Mouse (Mus musculus) leukemia stem cell, adult 10-12 weeks (primary cell): ENCODE results near the gene Plpp4. TPM values are rescaled to one million over a fixed set of nuclear protein-coding genes. Genes with fewer than 3 reads are reported as not detected.

Experiments used
- polyA plus RNA-seq: library from polyadenylated mRNA; stranded (reverse); fragments of >175 nt; gene quantifications from 2 replicates; pipeline ENCODE4 v1.2.3, GENCODE M21; 2012; ENCODE audit warnings: low replicate concordance

Gene Plpp4
- polyA plus RNA-seq, result not detected in 2 replicates

GRCm38 (mm10) chr7:129256621-129257373 is at the start of gene Plpp4:
Plpp4 (plus strand) TSS chr7:129257031.

